Comparison of ENCODE assay signal across 8 mouse cellular contexts in the genomic region with DNA sequence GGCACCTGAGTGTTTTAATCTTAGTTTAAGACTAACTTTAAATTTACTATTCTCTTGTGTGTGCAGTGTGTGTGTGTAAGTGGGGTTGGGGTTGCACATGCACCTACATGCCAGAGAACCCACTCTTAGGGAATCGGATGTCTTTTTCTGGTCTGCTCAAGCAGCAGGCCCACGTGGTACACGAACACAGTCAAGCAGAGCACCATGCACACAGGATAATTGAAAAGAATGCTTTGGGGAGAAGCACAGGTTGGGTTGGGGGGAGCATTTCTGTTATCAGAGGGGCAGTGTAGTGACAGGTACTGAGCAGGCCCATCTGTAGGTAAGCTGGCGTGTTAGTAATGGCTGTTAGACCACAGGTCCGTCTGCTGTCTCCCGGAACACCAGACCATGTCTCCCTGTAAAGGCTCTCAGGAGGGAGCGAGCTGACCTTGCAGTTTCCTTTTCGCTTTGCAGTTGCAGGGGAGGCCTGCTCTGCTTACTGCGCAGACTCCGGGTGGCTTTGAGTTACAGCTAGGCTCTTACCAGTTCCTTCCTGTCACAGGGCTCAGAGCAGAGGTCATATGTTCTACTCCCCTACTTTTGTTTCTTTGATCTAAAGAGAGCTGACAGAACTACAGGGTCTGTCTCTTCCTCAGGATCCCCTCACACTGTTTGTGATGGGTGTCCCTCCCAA. TPM values are rescaled to one million over a fixed set of nuclear protein-coding genes. Genes with fewer than 3 reads are reported as not detected.
DNase-seq lines count a peak whose midpoint lies in the region; ATAC-seq and TF ChIP-seq lines count a peak whose summit lies in the region.

No protein-coding gene starts in this region.

- H3K27ac ChIP-seq in midbrain, postnatal 0 days (ENCODE audit: low read depth, low read length) = no peak overlapping the region

- WGBS in midbrain, postnatal 0 days = 76% methylated on average over 10 of the region's 10 CpGs

- H3K4me1 ChIP-seq in midbrain, postnatal 0 days (ENCODE audit: insufficient read depth, low read length) = no peaks in the 10 kb centered on the region

- no peak for TF ChIP-seq CTCF in midbrain, postnatal 0 days (IDR thresholded peaks at IDR 0.05)

- peak; percentile 84 for ATAC-seq in megakaryocyte progenitor cell, adult 5-6 weeks (replicated peaks; ENCODE audit: poor library complexity)
- no peak for ATAC-seq in midbrain, postnatal 0 days (ENCODE audit: low FRiP score)

- H3K9me3 ChIP-seq in midbrain, postnatal 0 days (ENCODE audit: low read length) = no peaks in the 10 kb centered on the region

- H3K27me3 ChIP-seq in midbrain, postnatal 0 days (ENCODE audit: insufficient read depth, low read length) = no peaks in the 10 kb centered on the region

- no peaks in the 10 kb centered on the region for H3K36me3 ChIP-seq in midbrain, postnatal 0 days (ENCODE audit: insufficient read depth, low read length)

- H3K9ac ChIP-seq in midbrain, postnatal 0 days (replicated peaks; ENCODE audit: low read length, poor library complexity, severe bottlenecking) = no peak overlapping the region

- no peak overlapping the region for H3K4me2 ChIP-seq in midbrain, postnatal 0 days (ENCODE audit: low read depth, low read length, poor library complexity, severe bottlenecking)

- DNase-seq in heart, adult 11 months = peak; percentile 98
- no peak for DNase-seq in heart, postnatal 4 days
- peak; percentile 56 for DNase-seq in ZHBTc4 (ENCODE audit: low read depth, low spot score)
- peak; percentile 48 to 63 for DNase-seq in heart, adult 9 months (ENCODE audit: low spot score in 2 of 2)
- peak; percentile 82 for DNase-seq in kidney, postnatal 14 days
- peak; percentile 86 for DNase-seq in thymus, postnatal 4 days
- no peak for DNase-seq in midbrain, postnatal 0 days (ENCODE audit: low spot score)

- no peak overlapping the region for H3K4me3 ChIP-seq in midbrain, postnatal 0 days (ENCODE audit: low read depth, low read length)

RNA-seq across cellular contexts. Expression of gene Rcor1, which starts 32.5 kb away (rescaled TPM):
- total RNA-seq in heart, postnatal 4 days (2021) = 10 to 100 TPM; 26.0 to 26.8 TPM
- total RNA-seq in megakaryocyte progenitor cell, adult 5-6 weeks (2015) = 53.7 and 59.9 TPM in 2 replicates
- total RNA-seq in megakaryocyte progenitor cell, adult 5-6 weeks (2017) = 41.1 and 43.2 TPM in 2 replicates
- 11.3 and 14.9 TPM in 2 replicates for total RNA-seq in midbrain, postnatal 0 days (2014; rRNA removed)
- polyA plus RNA-seq in midbrain, postnatal 0 days (2015; fragmentation: Nextera tagmentation; extraction: Ambion mirVana) = 2.5 and 2.7 TPM in 2 replicates

Comparison
In these comparisons a context has a peak if more than half of its experiments do, and no peak if none do; other contexts are left out.
1. DNase-seq: peak in heart, adult 11 months (single experiment), ZHBTc4 (single experiment), heart, adult 9 months (2 of 2), kidney, postnatal 14 days (single experiment) and thymus, postnatal 4 days (single experiment); none in heart, postnatal 4 days (single experiment) and midbrain, postnatal 0 days (single experiment).